Mouse (Mus musculus) lung, adult 2 months (tissue): ENCODE data around the gene Magoh. TPM values are rescaled to one million over a fixed set of nuclear protein-coding genes. Genes with fewer than 3 reads are reported as not detected.

Experiments used
- DNase-seq: peaks from one replicate; pipeline ENCODE4 v3.0.0; 2022
- H3K4me1 ChIP-seq: fragments of 200-500 bp; 2 replicates; pipeline ENCODE4 v1.6.1; 2011; ENCODE audit warnings: low read length; ENCODE audit not compliant: control insufficient read depth, insufficient read depth
- H3K4me3 ChIP-seq: fragments of 200-500 bp; replicated peaks from 2 replicates; pipeline ENCODE3; 2011; ENCODE audit warnings: low read depth, mild to moderate bottlenecking, control low read depth, low read length; ENCODE audit errors: extremely low read depth
- CTCF ChIP-seq: fragments of 200-500 bp; IDR thresholded peaks from 2 replicates; pipeline ENCODE4 v1.5.1; 2011; ENCODE audit warnings: mild to moderate bottlenecking, low read length, control low read depth; ENCODE audit not compliant: insufficient read depth
- POLR2A ChIP-seq: fragments of 200-500 bp; IDR thresholded peaks from 2 replicates; pipeline ENCODE4 v1.6.1; 2011; ENCODE audit warnings: low read depth, mild to moderate bottlenecking, control low read depth, low read length, borderline replicate concordance; ENCODE audit errors: extremely low read depth
- WGBS: fragments of 180-500 bp; shearing (Covaris S2); methylation state at CpG from one replicate; pipeline ENCODE4 v1.1.7; 2018; 5-methylcytosine and 5-hydroxymethylcytosine counted together
- polyA plus RNA-seq: library from polyadenylated mRNA; depleted of rRNA; stranded (reverse); fragments of >200 nt; gene quantifications from 2 replicates; pipeline ENCODE4 v1.2.3, GENCODE M21; 2012; rRNA removed

Magoh gene
- 22.3 and 39.3 TPM in 2 replicates for polyA plus RNA-seq

- Histone ChIP-seq H3K4me3 (peak within 1 kb of the TSS; percentile 75), H3K4me1 (peaks cover 6% of the 10 kb centered on the region)
- peak; percentile 96 for DNase-seq
- 2% methylated on average over 48 of the region's 48 CpGs for WGBS
- TF ChIP-seq CTCF (no peak), POLR2A (peak; percentile 98; the same call in 1 of the 2 replicates)
These were observed at the start of gene Magoh for GRCm38 (mm10) chr4:107879254-107880050. TSS of gene Magoh (plus strand) at chr4:107879755.

GRCm38 (mm10) chr4:107830189-107830588, 49.4 kb upstream of the Magoh start:
- no peaks in the 10 kb centered on the region for H3K4me1 ChIP-seq
- no peak for TF ChIP-seq CTCF
- no peak for TF ChIP-seq POLR2A
- H3K4me3 ChIP-seq: no peak overlapping the region
- 81% methylated on average over 10 of the region's 10 CpGs for WGBS
- no peak for DNase-seq

GRCm38 (mm10) chr4:107830821-107831221, 48.7 kb upstream of the Magoh start:
- Histone ChIP-seq H3K4me1 (no peaks in the 10 kb centered on the region), H3K4me3 (no peak overlapping the region)
- 76% methylated on average over 7 of the region's 7 CpGs for WGBS
- no peak for DNase-seq
- TF ChIP-seq CTCF (no peak), POLR2A (no peak)

DNA sequence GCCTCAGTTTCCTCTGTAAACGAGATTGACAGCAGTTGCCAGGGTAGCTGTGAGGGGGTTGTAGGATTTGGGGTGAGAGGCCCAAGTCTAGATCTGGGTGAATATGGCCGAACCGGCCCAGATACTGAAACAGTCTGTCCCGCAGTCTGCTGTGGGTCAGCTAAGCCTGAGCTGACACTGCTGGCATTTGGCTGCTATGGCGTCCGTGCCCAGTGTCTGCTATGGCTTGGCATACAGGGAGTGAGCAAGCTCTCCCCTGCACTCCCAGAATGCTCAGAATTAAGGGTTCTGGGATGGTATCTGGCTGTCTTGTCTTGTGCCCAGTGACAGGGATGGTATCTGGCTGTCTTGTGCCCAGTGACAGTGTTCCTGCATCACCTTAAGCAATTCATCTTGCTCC, 47.9 kb upstream of the Magoh start:
- DNase-seq: no peak
- WGBS: 89% methylated on average over 6 of the region's 6 CpGs

DNA sequence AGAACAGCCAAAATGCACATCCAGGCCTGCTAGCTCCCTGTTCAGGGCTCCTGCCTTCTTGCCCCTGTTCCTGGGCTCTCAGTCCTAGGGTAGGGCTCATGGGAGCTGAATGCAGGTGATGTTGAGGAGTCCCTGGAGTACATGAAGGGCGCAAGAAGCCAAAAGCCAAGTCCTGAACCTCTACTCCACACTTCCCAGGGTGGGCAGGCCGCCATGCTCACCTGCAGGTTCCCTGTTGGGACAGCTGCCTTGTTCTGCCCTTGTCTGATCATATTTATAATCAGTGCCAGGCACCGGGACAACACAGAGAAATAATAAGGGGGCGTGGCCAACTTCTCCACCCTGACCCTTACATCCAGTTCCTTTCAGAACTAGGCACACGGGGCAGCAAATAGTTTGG, 46.0 kb upstream of the Magoh start:
- TF ChIP-seq CTCF: no peak
- TF ChIP-seq POLR2A: no peak
- WGBS: 80% methylated on average over 5 of the region's 5 CpGs
- H3K4me1 ChIP-seq: no peaks in the 10 kb centered on the region
- H3K4me3 ChIP-seq: no peak overlapping the region
- DNase-seq: no peak

More for the DNA sequence above, 47.9 kb upstream of the Magoh start:
- Histone ChIP-seq H3K4me3 (no peak overlapping the region), H3K4me1 (no peaks in the 10 kb centered on the region)
- TF ChIP-seq CTCF (no peak), POLR2A (no peak)

DNA sequence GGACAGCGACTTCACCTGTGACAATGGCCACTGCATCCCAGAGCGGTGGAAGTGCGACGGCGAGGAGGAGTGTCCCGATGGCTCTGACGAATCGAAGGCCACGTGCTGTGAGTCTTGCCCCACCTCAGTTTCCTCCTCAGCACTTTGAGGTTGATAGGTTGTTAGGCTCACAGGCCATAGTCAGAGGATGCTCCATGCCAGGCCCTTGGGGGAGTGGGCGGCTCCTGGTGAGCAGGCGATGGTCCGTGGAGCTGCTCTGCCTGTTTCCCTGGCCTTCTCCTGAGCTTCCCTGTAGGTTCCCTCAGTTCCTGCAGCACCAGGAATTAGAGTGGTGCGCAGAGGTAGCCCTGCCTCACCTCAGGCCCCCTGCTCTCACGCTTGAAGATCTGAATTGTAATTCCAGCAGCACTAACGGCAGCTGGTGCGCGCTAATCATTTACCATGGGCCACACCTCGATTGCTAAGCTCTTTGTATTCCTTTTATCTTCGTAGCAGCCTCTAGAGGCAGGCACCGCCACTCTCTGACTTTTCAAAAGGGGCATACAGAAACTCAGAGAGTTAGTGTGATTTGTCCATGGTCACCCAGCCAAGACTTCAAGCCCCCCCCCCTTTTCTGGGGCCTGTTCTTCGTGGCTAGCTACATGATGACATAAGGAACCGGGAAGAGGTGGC, 44.8 kb upstream of the Magoh start:
- DNase-seq: no peak
- H3K4me3 ChIP-seq: no peak overlapping the region
- WGBS: 64% methylated on average over 22 of the region's 22 CpGs

DNA sequence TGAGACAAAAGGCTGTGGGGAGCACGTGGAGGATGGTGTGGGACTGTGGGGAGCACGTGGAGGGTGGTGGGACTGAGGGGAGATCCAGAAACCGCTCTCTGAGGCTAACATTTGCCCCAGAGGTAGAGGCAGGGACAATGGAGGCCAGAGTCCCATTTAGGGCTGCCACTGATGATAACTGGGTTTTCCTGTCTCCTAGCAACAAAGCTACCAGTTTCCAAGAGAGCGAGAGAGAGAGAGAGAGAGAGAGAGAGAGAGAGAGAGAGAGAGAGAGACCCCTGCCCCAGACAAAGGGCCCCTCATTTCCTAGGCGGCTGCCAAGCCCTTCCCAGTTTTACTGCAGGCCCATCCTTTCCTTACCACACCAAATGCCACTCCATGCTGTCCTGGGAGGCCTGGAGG, 44.0 kb upstream of the Magoh start:
- WGBS: 68% methylated on average over 5 of the region's 5 CpGs
- Histone ChIP-seq H3K4me1 (no peaks in the 10 kb centered on the region), H3K4me3 (no peak overlapping the region)
- TF ChIP-seq POLR2A (no peak), CTCF (no peak)
- DNase-seq: no peak

More for the DNA sequence above, 44.8 kb upstream of the Magoh start:
- TF ChIP-seq POLR2A (no peak), CTCF (no peak)
- H3K4me1 ChIP-seq: no peaks in the 10 kb centered on the region

DNA sequence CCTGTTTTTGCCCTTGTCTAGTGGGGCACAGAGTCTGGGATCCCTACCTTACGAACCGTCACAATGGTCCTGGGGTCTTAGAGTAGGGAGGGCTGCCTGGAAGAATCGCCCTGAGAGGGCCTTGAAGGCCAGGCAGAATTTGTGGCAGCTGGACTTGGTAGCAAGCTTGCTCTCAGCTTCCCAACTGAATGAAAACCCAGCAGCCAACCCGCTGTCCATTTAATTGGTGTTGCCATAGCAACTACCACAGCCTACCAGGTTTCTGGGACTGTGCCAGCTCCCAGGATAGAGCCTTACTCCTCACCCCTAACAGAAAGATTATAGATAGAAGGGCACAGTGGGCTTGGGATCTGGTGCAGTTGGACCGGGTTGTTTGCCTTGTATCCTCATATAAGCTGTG, 42.8 kb upstream of the Magoh start:
- no peaks in the 10 kb centered on the region for H3K4me1 ChIP-seq
- no peak overlapping the region for H3K4me3 ChIP-seq
- DNase-seq: no peak
- 79% methylated on average over 5 of the region's 5 CpGs for WGBS
- no peak for TF ChIP-seq CTCF
- TF ChIP-seq POLR2A: no peak

DNA sequence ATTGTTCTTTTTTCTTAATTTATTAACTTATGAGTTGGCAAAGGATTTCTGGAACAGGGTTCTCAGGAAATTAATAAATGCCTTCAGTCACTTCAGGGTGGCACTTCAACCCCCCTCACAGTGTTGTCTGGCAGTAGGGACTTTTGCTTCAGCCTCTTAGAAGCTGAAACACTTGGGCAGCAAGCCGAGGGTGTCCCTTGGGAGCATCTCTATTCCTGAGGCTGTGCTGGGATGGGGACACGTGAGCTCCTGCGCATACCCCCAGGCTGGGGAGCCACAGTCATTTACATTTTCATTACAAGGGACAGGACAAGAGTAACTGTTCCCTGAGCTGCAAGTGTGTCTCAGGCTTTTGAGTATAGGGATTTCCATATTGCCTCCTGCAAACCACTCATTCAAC, 41.6 kb upstream of the Magoh start:
- TF ChIP-seq POLR2A: no peak
- TF ChIP-seq CTCF: no peak
- 93% methylated on average over 3 of the region's 3 CpGs for WGBS
- Histone ChIP-seq H3K4me1 (no peaks in the 10 kb centered on the region), H3K4me3 (no peak overlapping the region)
- no peak for DNase-seq
